Mouse (Mus musculus): ENCODE measurements around the gene Acvr2b. TPM values are rescaled to one million over a fixed set of nuclear protein-coding genes. Genes with fewer than 3 reads are reported as not detected.

The Acvr2b gene
- polyA plus RNA-seq, 1 experiment from 2014 or later = 49.3 TPM

DNA sequence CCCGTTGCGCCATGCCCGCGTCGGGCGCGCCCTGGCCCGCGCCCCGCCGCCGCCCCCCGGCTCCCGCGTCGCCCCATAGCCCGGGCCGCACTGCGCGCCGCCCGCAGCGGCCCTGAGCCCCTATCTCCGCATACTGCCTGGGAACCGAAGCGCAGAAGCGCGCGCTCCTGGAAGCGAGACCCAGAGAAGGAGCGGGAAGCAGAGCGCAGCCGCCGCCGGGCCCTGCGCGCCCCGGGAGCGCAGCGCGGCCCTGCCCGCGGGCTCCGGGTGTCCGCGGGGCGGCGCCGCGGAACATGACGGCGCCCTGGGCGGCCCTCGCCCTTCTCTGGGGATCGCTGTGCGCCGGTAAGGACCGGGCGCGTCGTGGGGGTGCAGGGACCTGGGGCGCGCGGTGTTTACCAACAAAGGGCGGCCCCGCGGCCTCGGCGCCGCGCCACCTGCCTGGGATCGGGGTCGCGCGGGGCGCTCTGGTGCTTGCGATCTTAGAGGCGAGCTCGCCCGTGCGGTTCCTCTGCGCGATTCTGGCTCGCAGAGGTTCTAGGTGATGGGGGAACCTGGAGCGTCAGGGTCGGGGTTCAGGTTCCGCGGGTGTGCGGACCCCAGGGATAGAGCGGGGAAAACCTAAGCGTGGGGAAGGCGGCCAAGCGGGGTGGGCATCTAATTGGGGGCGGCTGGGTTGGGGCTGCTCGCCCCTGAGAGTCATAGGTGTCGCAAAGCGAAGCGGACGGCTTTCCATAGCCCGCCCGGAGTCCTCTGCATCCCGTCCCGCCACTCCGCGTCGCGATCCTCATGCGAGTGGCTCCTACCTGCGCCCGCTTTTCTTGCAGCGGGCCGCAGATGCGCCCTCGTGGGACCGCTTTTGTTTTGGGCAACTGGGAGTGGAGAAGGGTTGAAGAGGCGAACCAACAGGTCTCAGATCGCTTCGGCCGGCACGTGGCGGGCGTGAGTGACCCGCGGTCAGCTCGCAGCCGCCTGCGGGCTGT lies 626 bp downstream of the Acvr2b start:
- Histone ChIP-seq H3K4me3 (replicated peaks; ENCODE audit: low read length) (peak overlapping the region; percentile 85), H3K4me1 (replicated peaks; ENCODE audit: control insufficient read depth, insufficient read depth, low read length) (peaks cover 33% of the 10 kb centered on the region), H3K36me3 (replicated peaks; ENCODE audit: control insufficient read depth, insufficient read depth) (no peaks in the 10 kb centered on the region), H3K4me2 (replicated peaks) (peak overlapping the region; percentile 91), H3K27me3 (ENCODE audit: control insufficient read depth, insufficient read depth, low read length) (no peaks in the 10 kb centered on the region), H3K9ac (peak overlapping the region; percentile 100), H3K27ac (peak overlapping the region; percentile 99), H3K9me3 (ENCODE audit: control insufficient read depth, low read length) (no peaks in the 10 kb centered on the region)
- DNase-seq (ENCODE audit: low spot score) (peak; percentile 50), ATAC-seq (ENCODE audit: low FRiP score) (peak; percentile 3; the same call in 1 of the 2 replicates)
- whole genome bisulfite sequencing = under 1% methylated on average over 119 of the region's 127 CpGs

GRCm38 (mm10) chr9:119403236-119403641 lies 1.3 kb downstream of the Acvr2b start:
- Histone ChIP-seq H3K36me3 (replicated peaks; ENCODE audit: control insufficient read depth, insufficient read depth) (no peaks in the 10 kb centered on the region), H3K27ac (peak overlapping the region; percentile 99), H3K4me3 (replicated peaks; ENCODE audit: low read length) (peak overlapping the region; percentile 85), H3K27me3 (ENCODE audit: control insufficient read depth, insufficient read depth, low read length) (no peaks in the 10 kb centered on the region), H3K9me3 (ENCODE audit: control insufficient read depth, low read length) (no peaks in the 10 kb centered on the region), H3K4me1 (replicated peaks; ENCODE audit: control insufficient read depth, insufficient read depth, low read length) (peaks cover 33% of the 10 kb centered on the region), H3K4me2 (replicated peaks) (peak overlapping the region; percentile 91), H3K9ac (peak overlapping the region; percentile 100)
- ATAC-seq (ENCODE audit: low FRiP score) (peak; percentile 34; the same call in 1 of the 2 replicates), DNase-seq (ENCODE audit: low spot score) (peak; percentile 59)
- WGBS = under 1% methylated on average over 26 of the region's 26 CpGs

- Histone ChIP-seq H3K9me3 (ENCODE audit: control insufficient read depth, low read length) (no peaks in the 10 kb centered on the region), H3K4me2 (replicated peaks) (peak overlapping the region; percentile 91), H3K9ac (peak overlapping the region; percentile 100), H3K36me3 (replicated peaks; ENCODE audit: control insufficient read depth, insufficient read depth) (no peaks in the 10 kb centered on the region), H3K4me1 (replicated peaks; ENCODE audit: control insufficient read depth, insufficient read depth, low read length) (peaks cover 37% of the 10 kb centered on the region), H3K27ac (no peak overlapping the region), H3K27me3 (ENCODE audit: control insufficient read depth, insufficient read depth, low read length) (no peaks in the 10 kb centered on the region), H3K4me3 (replicated peaks; ENCODE audit: low read length) (peak overlapping the region; percentile 85)
- no peak for ATAC-seq (ENCODE audit: low FRiP score)
- WGBS = 58% methylated on average over 5 of the region's 5 CpGs
- no peak for DNase-seq (ENCODE audit: low spot score)
Observed at GRCm38 (mm10) chr9:119404090-119404489, 2.2 kb downstream of the Acvr2b start.

DNA sequence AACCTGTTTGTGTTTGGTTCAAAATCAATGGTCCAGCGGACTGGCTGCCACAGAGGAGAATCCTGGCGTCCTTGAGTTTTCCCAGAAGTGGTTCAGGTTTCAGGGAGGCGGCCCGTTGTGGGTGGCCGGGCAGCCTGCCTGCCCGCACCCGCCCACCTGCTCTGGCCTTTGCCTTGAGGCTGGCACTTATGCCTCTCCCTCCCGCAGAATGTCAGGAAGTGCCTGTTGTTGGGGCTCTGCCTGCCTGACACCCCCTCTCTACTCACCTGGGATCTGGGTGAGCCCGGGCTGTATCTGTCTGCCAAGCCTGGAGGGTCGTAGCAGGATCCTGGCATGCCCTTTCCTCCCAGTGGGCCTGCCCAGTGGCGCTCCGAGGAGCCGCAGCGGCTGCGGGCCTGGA lies 6.0 kb downstream of the Acvr2b start:
- Histone ChIP-seq H3K4me3 (replicated peaks; ENCODE audit: low read length) (no peak overlapping the region), H3K27ac (no peak overlapping the region)

GRCm38 (mm10) chr9:119408898-119409664 lies 7.2 kb downstream of the Acvr2b start:
- H3K27me3 ChIP-seq (ENCODE audit: control insufficient read depth, insufficient read depth, low read length) = no peaks in the 10 kb centered on the region
- H3K36me3 ChIP-seq (replicated peaks; ENCODE audit: control insufficient read depth, insufficient read depth) = no peaks in the 10 kb centered on the region
- 81% methylated on average over 11 of the region's 11 CpGs for WGBS
- no peak overlapping the region for H3K27ac ChIP-seq
- H3K4me2 ChIP-seq (replicated peaks) = no peak overlapping the region
- H3K9ac ChIP-seq = no peak overlapping the region
- no peaks in the 10 kb centered on the region for H3K9me3 ChIP-seq (ENCODE audit: control insufficient read depth, low read length)
- H3K4me3 ChIP-seq (replicated peaks; ENCODE audit: low read length) = no peak overlapping the region
- DNase-seq (ENCODE audit: low spot score) (no peak), ATAC-seq (ENCODE audit: low FRiP score) (no peak)
- H3K4me1 ChIP-seq (replicated peaks; ENCODE audit: control insufficient read depth, insufficient read depth, low read length) = peaks cover 26% of the 10 kb centered on the region

More for the DNA sequence above, 6.0 kb downstream of the Acvr2b start:
- Histone ChIP-seq H3K4me2 (replicated peaks) (no peak overlapping the region), H3K9ac (no peak overlapping the region), H3K9me3 (ENCODE audit: control insufficient read depth, low read length) (no peaks in the 10 kb centered on the region), H3K27me3 (ENCODE audit: control insufficient read depth, insufficient read depth, low read length) (no peaks in the 10 kb centered on the region), H3K36me3 (replicated peaks; ENCODE audit: control insufficient read depth, insufficient read depth) (no peaks in the 10 kb centered on the region), H3K4me1 (replicated peaks; ENCODE audit: control insufficient read depth, insufficient read depth, low read length) (peaks cover 32% of the 10 kb centered on the region)
- WGBS = 88% methylated on average over 15 of the region's 15 CpGs
- DNase-seq (ENCODE audit: low spot score) = no peak
- ATAC-seq (ENCODE audit: low FRiP score) = no peak

DNA sequence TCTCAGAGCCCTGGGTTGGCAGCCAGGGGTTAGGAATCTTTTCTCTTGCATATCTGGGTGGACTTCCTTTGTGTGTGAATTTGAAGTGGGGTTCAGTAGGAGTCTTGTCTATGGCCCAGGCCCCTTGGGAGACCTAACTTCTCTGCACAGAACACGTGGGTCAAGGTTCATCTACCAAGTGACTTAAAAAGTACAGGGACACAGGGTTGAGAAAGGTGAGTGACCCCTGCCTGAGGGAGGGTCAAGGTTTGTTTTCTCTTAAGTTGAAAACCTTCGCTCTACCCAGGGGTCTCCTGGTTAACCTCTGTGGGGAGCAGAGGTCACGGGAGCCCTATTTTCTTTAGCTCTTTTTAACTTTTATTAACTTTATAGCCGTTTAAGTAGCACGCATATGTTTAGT lies 7.9 kb downstream of the Acvr2b start:
- DNase-seq (ENCODE audit: low spot score) = no peak
- no peak overlapping the region for H3K27ac ChIP-seq
- 90% methylated on average over 5 of the region's 5 CpGs for WGBS

GRCm38 (mm10) chr9:119418025-119418424 lies 16.1 kb downstream of the Acvr2b start:
- Histone ChIP-seq H3K4me3 (replicated peaks; ENCODE audit: low read length) (no peak overlapping the region), H3K27ac (no peak overlapping the region), H3K9me3 (ENCODE audit: control insufficient read depth, low read length) (no peaks in the 10 kb centered on the region), H3K36me3 (replicated peaks; ENCODE audit: control insufficient read depth, insufficient read depth) (no peaks in the 10 kb centered on the region), H3K27me3 (ENCODE audit: control insufficient read depth, insufficient read depth, low read length) (no peaks in the 10 kb centered on the region), H3K4me2 (replicated peaks) (no peak overlapping the region), H3K4me1 (replicated peaks; ENCODE audit: control insufficient read depth, insufficient read depth, low read length) (peaks cover 14% of the 10 kb centered on the region), H3K9ac (no peak overlapping the region)
- ATAC-seq (ENCODE audit: low FRiP score) (no peak), DNase-seq (ENCODE audit: low spot score) (no peak)
- 77% methylated on average over 18 of the region's 18 CpGs for WGBS

More for the DNA sequence above, 7.9 kb downstream of the Acvr2b start:
- no peak overlapping the region for H3K4me3 ChIP-seq (replicated peaks; ENCODE audit: low read length)
- H3K4me1 ChIP-seq (replicated peaks; ENCODE audit: control insufficient read depth, insufficient read depth, low read length) = peaks cover 18% of the 10 kb centered on the region
- no peaks in the 10 kb centered on the region for H3K9me3 ChIP-seq (ENCODE audit: control insufficient read depth, low read length)
- no peaks in the 10 kb centered on the region for H3K36me3 ChIP-seq (replicated peaks; ENCODE audit: control insufficient read depth, insufficient read depth)
- no peak for ATAC-seq (ENCODE audit: low FRiP score)
- H3K4me2 ChIP-seq (replicated peaks) = no peak overlapping the region
- H3K9ac ChIP-seq = no peak overlapping the region
- H3K27me3 ChIP-seq (ENCODE audit: control insufficient read depth, insufficient read depth, low read length) = no peaks in the 10 kb centered on the region

- no peaks in the 10 kb centered on the region for H3K9me3 ChIP-seq (ENCODE audit: control insufficient read depth, low read length)
- ATAC-seq (ENCODE audit: low FRiP score) = no peak
Observed at GRCm38 (mm10) chr9:119419852-119420438, 18.0 kb downstream of the Acvr2b start.

More at GRCm38 (mm10) chr9:119419852-119420438, 18.0 kb downstream of the Acvr2b start:
- no peak overlapping the region for H3K4me3 ChIP-seq (replicated peaks; ENCODE audit: low read length)
- H3K27ac ChIP-seq = no peak overlapping the region
- no peaks in the 10 kb centered on the region for H3K36me3 ChIP-seq (replicated peaks; ENCODE audit: control insufficient read depth, insufficient read depth)
- WGBS = 78% methylated on average over 12 of the region's 12 CpGs
- H3K4me2 ChIP-seq (replicated peaks) = no peak overlapping the region
- H3K9ac ChIP-seq = no peak overlapping the region
- H3K4me1 ChIP-seq (replicated peaks; ENCODE audit: control insufficient read depth, insufficient read depth, low read length) = peaks cover 22% of the 10 kb centered on the region
- no peak for DNase-seq (ENCODE audit: low spot score)
- no peaks in the 10 kb centered on the region for H3K27me3 ChIP-seq (ENCODE audit: control insufficient read depth, insufficient read depth, low read length)
